Mouse (Mus musculus) G1E (cell line): ENCODE data around the gene Fgfr2. TPM values are rescaled to one million over a fixed set of nuclear protein-coding genes. Genes with fewer than 3 reads are reported as not detected.

Source experiments
- ATAC-seq: 2 replicates; pipeline ENCODE4 v1.8.0; 2016; ENCODE audit warnings: mild to moderate bottlenecking; ENCODE audit not compliant: insufficient number of reproducible peaks, poor library complexity, low FRiP score, severe bottlenecking; ENCODE audit errors: extremely low read depth
- DNase-seq: peaks from one replicate; pipeline ENCODE4 v3.0.0; 2012; ENCODE audit warnings: low spot score
- H3K27me3 ChIP-seq: 2 replicates; pipeline ENCODE4 v1.6.1; 2012; ENCODE audit warnings: mild to moderate bottlenecking, low read length, inconsistent platforms; ENCODE audit not compliant: insufficient read depth
- H3K36me3 ChIP-seq: replicated peaks from 2 replicates; pipeline ENCODE3; 2012; ENCODE audit warnings: mild to moderate bottlenecking, inconsistent platforms
- H3K4me1 ChIP-seq: 2 replicates; pipeline ENCODE4 v1.6.1; 2012; ENCODE audit warnings: low read depth, low read length, inconsistent platforms, mixed read lengths; ENCODE audit not compliant: insufficient read depth
- H3K4me3 ChIP-seq: 2 replicates; pipeline ENCODE4 v1.5.1; 2012; ENCODE audit warnings: low read depth, mild to moderate bottlenecking, inconsistent platforms, low read length, moderate library complexity, mixed read lengths
- H3K9me3 ChIP-seq: replicated peaks from 2 replicates; pipeline ENCODE4 v1.6.1; 2012; ENCODE audit warnings: inconsistent platforms
- CTCF ChIP-seq: IDR thresholded peaks from 2 replicates; pipeline ENCODE4 v1.5.1; 2012; ENCODE audit warnings: low read depth, low read length, inconsistent platforms, mixed read lengths
- GATA1 ChIP-seq: IDR thresholded peaks from 2 replicates; pipeline ENCODE4 v1.6.1; 2012; ENCODE audit warnings: borderline replicate concordance, low read length, inconsistent platforms, mixed read lengths
- GATA2 ChIP-seq: IDR thresholded peaks from 2 replicates; pipeline ENCODE4 v1.6.1; 2012; ENCODE audit warnings: low read depth, low read length, inconsistent platforms, borderline replicate concordance
- POLR2AphosphoS5 ChIP-seq: IDR thresholded peaks from 2 replicates; pipeline ENCODE4 v1.6.1; 2012; ENCODE audit warnings: low read depth, low read length, inconsistent platforms; ENCODE audit not compliant: insufficient replicate concordance
- TAL1 ChIP-seq: conservative IDR thresholded peaks from 2 replicates; pipeline ENCODE4 v1.6.1; 2012; ENCODE audit warnings: low read depth, low read length, inconsistent platforms, mixed read lengths
- polyA plus RNA-seq: library from polyadenylated mRNA; stranded (reverse); fragments of >175 nt; gene quantifications from 2 replicates; pipeline ENCODE4 v1.2.3, GENCODE M21; 2012
- total RNA-seq, 2 experiments: library from RNA; stranded (forward) in 1 of 2; stranded (reverse) in 1 of 2; fragments of 200-1000 nt in 1 of 2; fragments of >200 nt in 1 of 2; fragmentation: Nextera tagmentation in 1 of 2; gene quantifications; 2 replicates each; pipeline ENCODE4 v1.2.3; 2014 to 2017

Fgfr2 gene
- total and polyA plus RNA-seq, 3 experiments: 0.22 TPM; not detected in 2

GRCm38 (mm10) chr7:130560933-130561332, 2562.2 kb downstream of the Fgfr2 start:
- DNase-seq (no peak), ATAC-seq (no peak; the same call in 1 of the 2 replicates)
- TF ChIP-seq CTCF: no peak
- TF ChIP-seq GATA2: no peak
- no peak for TF ChIP-seq GATA1
- TF ChIP-seq TAL1: no peak
- no peak for TF ChIP-seq POLR2AphosphoS5
- Histone ChIP-seq H3K4me1 (no peaks in the 10 kb centered on the region), H3K27me3 (peaks cover 9% of the 10 kb centered on the region), H3K9me3 (no peaks in the 10 kb centered on the region), H3K4me3 (no peak overlapping the region), H3K36me3 (no peaks in the 10 kb centered on the region)

- Histone ChIP-seq H3K27me3 (peaks cover 16% of the 10 kb centered on the region), H3K4me3 (no peak overlapping the region), H3K9me3 (no peaks in the 10 kb centered on the region), H3K36me3 (no peaks in the 10 kb centered on the region), H3K4me1 (no peaks in the 10 kb centered on the region)
- TF ChIP-seq TAL1: no peak
- no peak for TF ChIP-seq GATA2
- TF ChIP-seq POLR2AphosphoS5: no peak
- TF ChIP-seq GATA1: no peak
- TF ChIP-seq CTCF: no peak
- no peak for DNase-seq
- no peak for ATAC-seq
These were observed 2564.6 kb downstream of the Fgfr2 start for GRCm38 (mm10) chr7:130558592-130558991.

GRCm38 (mm10) chr7:130555597-130555996, 2567.6 kb downstream of the Fgfr2 start:
- H3K4me3 ChIP-seq: no peak overlapping the region
- H3K9me3 ChIP-seq: no peaks in the 10 kb centered on the region
- no peak for TF ChIP-seq TAL1
- TF ChIP-seq POLR2AphosphoS5: no peak
- no peak for TF ChIP-seq GATA2
- no peak for TF ChIP-seq CTCF
- TF ChIP-seq GATA1: no peak
- H3K36me3 ChIP-seq: no peaks in the 10 kb centered on the region
- H3K4me1 ChIP-seq: no peaks in the 10 kb centered on the region
- ATAC-seq (no peak), DNase-seq (no peak)
- H3K27me3 ChIP-seq: peaks cover 21% of the 10 kb centered on the region

GRCm38 (mm10) chr7:130553321-130553720, 2569.8 kb downstream of the Fgfr2 start:
- Histone ChIP-seq H3K4me3 (no peak overlapping the region), H3K9me3 (no peaks in the 10 kb centered on the region), H3K36me3 (no peaks in the 10 kb centered on the region), H3K4me1 (no peaks in the 10 kb centered on the region), H3K27me3 (peaks cover 24% of the 10 kb centered on the region)
- DNase-seq (no peak), ATAC-seq (no peak)
- TF ChIP-seq TAL1 (no peak), POLR2AphosphoS5 (no peak), GATA1 (no peak), GATA2 (no peak), CTCF (no peak)

- no peak overlapping the region for H3K4me3 ChIP-seq
- ATAC-seq (no peak), DNase-seq (no peak)
- no peaks in the 10 kb centered on the region for H3K36me3 ChIP-seq
- H3K27me3 ChIP-seq: peaks cover 26% of the 10 kb centered on the region
- TF ChIP-seq GATA1 (no peak), GATA2 (no peak)
- no peaks in the 10 kb centered on the region for H3K9me3 ChIP-seq
- peaks cover 2% of the 10 kb centered on the region for H3K4me1 ChIP-seq
These were observed 2570.4 kb downstream of the Fgfr2 start for GRCm38 (mm10) chr7:130552780-130553179.

- ATAC-seq (no peak), DNase-seq (no peak)
- Histone ChIP-seq H3K9me3 (no peaks in the 10 kb centered on the region), H3K27me3 (peaks cover 12% of the 10 kb centered on the region), H3K4me3 (peak overlapping the region; percentile 97), H3K4me1 (peaks cover 28% of the 10 kb centered on the region), H3K36me3 (peaks cover 29% of the 10 kb centered on the region)
- no peak for TF ChIP-seq TAL1
- no peak for TF ChIP-seq CTCF
- TF ChIP-seq GATA1: no peak
- no peak for TF ChIP-seq POLR2AphosphoS5
- no peak for TF ChIP-seq GATA2
These were observed 2575.4 kb downstream of the Fgfr2 start for GRCm38 (mm10) chr7:130547635-130548175.
